Mouse (Mus musculus): ENCODE results near the gene Mmp24. TPM values are rescaled to one million over a fixed set of nuclear protein-coding genes. Genes with fewer than 3 reads are reported as not detected.
A peak's percentile ranks its signal among the peaks of the same experiment; 100 is the strongest.

Mmp24 gene
- total RNA-seq, 2 experiments from 2014 or later, result 37.2 to 38.8 TPM

- intact Hi-C loops (cut with DNase I), result no loop called here
- no peak for DNase-seq (ENCODE audit: low spot score in 2 of 2)
These were observed 748 bp upstream of the Mmp24 start for GRCm38 (mm10) chr2:155774261-155774926.

- intact Hi-C loops (cut with DNase I), result loop anchor here (5.0 kb wide), 1 partner anchor 37 kb away; no protein-coding TSS in a partner anchor
- peak; percentile 52 to 59 for DNase-seq (ENCODE audit: low spot score in 2 of 2)
These were observed 632 bp downstream of the Mmp24 start for GRCm38 (mm10) chr2:155775685-155776263.

- intact Hi-C loops (cut with DNase I), result loop anchor here (5.0 kb wide), 1 partner anchor 35 kb away; no protein-coding TSS in a partner anchor
These were observed 1.9 kb downstream of the Mmp24 start for GRCm38 (mm10) chr2:155776824-155777687.

GRCm38 (mm10) chr2:155777688-155777985, 2.5 kb downstream of the Mmp24 start:
- intact Hi-C loops (cut with DNase I), result loop anchor here (5.0 kb wide), 1 partner anchor 35 kb away; no protein-coding TSS in a partner anchor

More at GRCm38 (mm10) chr2:155776824-155777687, 1.9 kb downstream of the Mmp24 start:
- no peak for DNase-seq (ENCODE audit: low spot score in 2 of 2)

GRCm38 (mm10) chr2:155778004-155778403, 2.9 kb downstream of the Mmp24 start:
- intact Hi-C loops (cut with DNase I), result loop anchor here (5.0 kb wide), 1 partner anchor 34 kb away; no protein-coding TSS in a partner anchor
- DNase-seq (ENCODE audit: low spot score in 2 of 2), result no peak

More at GRCm38 (mm10) chr2:155777688-155777985, 2.5 kb downstream of the Mmp24 start:
- DNase-seq (ENCODE audit: low spot score in 2 of 2), result no peak

GRCm38 (mm10) chr2:155779066-155779465, 3.9 kb downstream of the Mmp24 start:
- DNase-seq (ENCODE audit: low spot score in 2 of 2), result no peak
- intact Hi-C loops (cut with DNase I), result loop anchor here (5.0 kb wide), 1 partner anchor 33 kb away; no protein-coding TSS in a partner anchor

GRCm38 (mm10) chr2:155779506-155779905, 4.4 kb downstream of the Mmp24 start:
- no peak for DNase-seq (ENCODE audit: low spot score in 2 of 2)
- intact Hi-C loops (cut with DNase I), result loop anchor here (5.0 kb wide), 1 partner anchor 33 kb away; no protein-coding TSS in a partner anchor

GRCm38 (mm10) chr2:155784534-155784933, 9.4 kb downstream of the Mmp24 start:
- peak; percentile 56 to 88 for DNase-seq (ENCODE audit: low spot score in 2 of 2)
- intact Hi-C loops (cut with DNase I), result no loop called here

GRCm38 (mm10) chr2:155786905-155787304, 11.8 kb downstream of the Mmp24 start:
- DNase-seq (ENCODE audit: low spot score in 2 of 2), result no peak
- intact Hi-C loops (cut with DNase I), result no loop called here

GRCm38 (mm10) chr2:155787949-155788931, 13.1 kb downstream of the Mmp24 start:
- DNase-seq (ENCODE audit: low spot score in 2 of 2), result no peak
- intact Hi-C loops (cut with DNase I), result no loop called here

GRCm38 (mm10) chr2:155792899-155793298, 17.8 kb downstream of the Mmp24 start:
- intact Hi-C loops (cut with DNase I), result no loop called here
- no peak for DNase-seq (ENCODE audit: low spot score in 2 of 2)

- intact Hi-C loops (cut with DNase I), result no loop called here
These were observed 19.7 kb downstream of the Mmp24 start for GRCm38 (mm10) chr2:155794674-155795445.

GRCm38 (mm10) chr2:155798613-155799012, 23.5 kb downstream of the Mmp24 start:
- DNase-seq (ENCODE audit: low spot score in 2 of 2), result no peak
- intact Hi-C loops (cut with DNase I), result no loop called here

More at GRCm38 (mm10) chr2:155794674-155795445, 19.7 kb downstream of the Mmp24 start:
- DNase-seq (ENCODE audit: low spot score in 2 of 2), result no peak

- intact Hi-C loops (cut with DNase I), result no loop called here
These were observed 27.6 kb downstream of the Mmp24 start for GRCm38 (mm10) chr2:155802761-155803160.

GRCm38 (mm10) chr2:155804053-155804452, 28.9 kb downstream of the Mmp24 start:
- intact Hi-C loops (cut with DNase I), result no loop called here
- no peak for DNase-seq (ENCODE audit: low spot score in 2 of 2)

More at GRCm38 (mm10) chr2:155802761-155803160, 27.6 kb downstream of the Mmp24 start:
- no peak for DNase-seq (ENCODE audit: low spot score in 2 of 2)

- no peak for DNase-seq (ENCODE audit: low spot score in 2 of 2)
- intact Hi-C loops (cut with DNase I), result no loop called here
These were observed 30.2 kb downstream of the Mmp24 start for GRCm38 (mm10) chr2:155805231-155805924.

GRCm38 (mm10) chr2:155805925-155806255, 30.7 kb downstream of the Mmp24 start:
- no peak for DNase-seq (ENCODE audit: low spot score in 2 of 2)
- intact Hi-C loops (cut with DNase I), result no loop called here

GRCm38 (mm10) chr2:155806548-155806947, 31.4 kb downstream of the Mmp24 start:
- DNase-seq (ENCODE audit: low spot score in 2 of 2), result no peak
- intact Hi-C loops (cut with DNase I), result no loop called here

All from left cerebral cortex, postnatal 25 days (tissue).